Mouse (Mus musculus) intestine, embryonic 16.5 days (tissue): Measurements from ENCODE around the gene Mis18bp1. TPM values are rescaled to one million over a fixed set of nuclear protein-coding genes. Genes with fewer than 3 reads are reported as not detected.
"Not testable (repeated sequence)": the region's sequence is repeated elsewhere in the genome, so short reads cannot be mapped to it uniquely, and the experiment has no call there.

Experiments used
- ATAC-seq: fragments of 200-750 bp; cut with Nextera tagmentation; 2 replicates; pipeline ENCODE4 v1.8.0; 2017; ENCODE audit warnings: moderate TSS enrichment, moderate library complexity
- H3K27ac ChIP-seq: fragments of 300-500 bp; sonication (generic); 2 replicates; pipeline ENCODE4 v1.5.1; 2014; ENCODE audit warnings: mild to moderate bottlenecking, low read length
- H3K27me3 ChIP-seq: fragments of 300-500 bp; sonication (generic); replicated peaks from 2 replicates; pipeline ENCODE4 v1.6.1; 2014; ENCODE audit warnings: low read length, control low read depth, mixed read lengths; ENCODE audit not compliant: control insufficient read depth, insufficient read depth
- H3K36me3 ChIP-seq: fragments of 300-500 bp; sonication (generic); 2 replicates; pipeline ENCODE4 v1.6.1; 2014; ENCODE audit warnings: low read length, control low read depth; ENCODE audit not compliant: control insufficient read depth, insufficient read depth
- H3K4me1 ChIP-seq: fragments of 300-500 bp; sonication (generic); 2 replicates; pipeline ENCODE4 v1.6.1; 2014; ENCODE audit warnings: low read length, control low read depth, mixed read lengths; ENCODE audit not compliant: control insufficient read depth, insufficient read depth
- H3K4me2 ChIP-seq: fragments of 300-500 bp; sonication (generic); 2 replicates; pipeline ENCODE4 v1.6.1; 2014; ENCODE audit warnings: low read depth, low read length, control low read depth
- H3K4me3 ChIP-seq: fragments of 300-500 bp; sonication (generic); 2 replicates; pipeline ENCODE4 v1.5.1; 2014; ENCODE audit warnings: mild to moderate bottlenecking, low read length
- H3K9ac ChIP-seq: fragments of 300-500 bp; sonication (generic); 2 replicates; pipeline ENCODE4 v1.6.1; 2014; ENCODE audit warnings: low read depth, low read length
- H3K9me3 ChIP-seq: fragments of 300-500 bp; sonication (generic); 2 replicates; pipeline ENCODE4 v1.6.1; 2016; ENCODE audit warnings: low read length, control low read depth; ENCODE audit not compliant: control insufficient read depth
- WGBS: fragments of 180-500 bp; shearing (Covaris S2); extraction: QIAGEN DNeasy Blood & Tissue Kit; methylation state at CpG from one replicate; pipeline ENCODE4 v1.1.7; 2014; 5-methylcytosine and 5-hydroxymethylcytosine counted together
- polyA plus RNA-seq: library from polyadenylated mRNA; unstranded; fragments of >200 nt; fragmentation: Nextera tagmentation; extraction: Ambion mirVana; gene quantifications from 2 replicates; pipeline ENCODE4 v1.2.1, GENCODE M21; 2015

Mis18bp1 gene
- polyA plus RNA-seq, 1 experiment from 2014 or later, result 37.5 TPM

DNA sequence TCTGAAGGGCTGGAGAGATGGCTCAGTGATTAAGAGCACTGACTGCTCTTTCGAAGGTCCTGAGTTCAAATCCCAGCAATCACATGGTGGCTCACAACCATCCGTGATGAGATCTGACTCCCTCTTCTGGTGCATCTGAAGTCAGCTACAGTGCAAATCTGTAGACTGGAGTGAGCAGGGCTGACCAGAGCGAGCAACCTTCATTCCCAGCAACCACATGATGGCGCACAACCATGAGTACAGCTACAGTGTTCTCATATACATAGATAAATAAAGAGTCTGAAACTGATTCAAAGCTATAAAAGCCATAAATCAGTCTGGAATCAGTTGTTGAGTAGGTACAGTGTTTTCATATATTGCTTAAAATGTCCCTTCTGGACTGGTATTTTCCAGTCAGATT, 36.3 kb downstream of the Mis18bp1 start:
- H3K4me2 ChIP-seq, H3K27me3 ChIP-seq, H3K9me3 ChIP-seq, H3K27ac ChIP-seq, H3K9ac ChIP-seq, H3K4me1 ChIP-seq, H3K36me3 ChIP-seq, ATAC-seq, H3K4me3 ChIP-seq: not testable (repeated sequence)
- WGBS, result 94% methylated on average over 4 of the region's 4 CpGs

GRCm38 (mm10) chr12:65119451-65119850, 53.0 kb downstream of the Mis18bp1 start:
- H3K4me3 ChIP-seq, result no peak overlapping the region
- H3K9me3 ChIP-seq, result no peaks in the 10 kb centered on the region
- no peaks in the 10 kb centered on the region for H3K27me3 ChIP-seq
- no peak for ATAC-seq
- H3K4me2 ChIP-seq, result no peak overlapping the region
- no peaks in the 10 kb centered on the region for H3K4me1 ChIP-seq
- H3K36me3 ChIP-seq, result peaks cover 3% of the 10 kb centered on the region; the same call in 1 of the 2 replicates
- H3K27ac ChIP-seq, result no peak overlapping the region
- 92% methylated on average over 5 of the region's 5 CpGs for WGBS
- no peak overlapping the region for H3K9ac ChIP-seq

- Histone ChIP-seq H3K9ac (no peak overlapping the region), H3K4me3 (no peak overlapping the region), H3K27ac (no peak overlapping the region), H3K27me3 (no peaks in the 10 kb centered on the region), H3K9me3 (no peaks in the 10 kb centered on the region), H3K36me3 (peaks cover 3% of the 10 kb centered on the region; the same call in 1 of the 2 replicates), H3K4me2 (no peak overlapping the region), H3K4me1 (no peaks in the 10 kb centered on the region)
- ATAC-seq, result no peak
- WGBS, result 81% methylated on average over 7 of the region's 7 CpGs
These were observed 53.4 kb downstream of the Mis18bp1 start for GRCm38 (mm10) chr12:65118968-65119367.

GRCm38 (mm10) chr12:65114978-65115377, 57.4 kb downstream of the Mis18bp1 start:
- 66% methylated on average over 3 of the region's 3 CpGs for WGBS
- not testable (repeated sequence) for H3K27ac ChIP-seq

GRCm38 (mm10) chr12:65113925-65114324, 58.5 kb downstream of the Mis18bp1 start:
- H3K27me3 ChIP-seq, result no peaks in the 10 kb centered on the region
- no peaks in the 10 kb centered on the region for H3K36me3 ChIP-seq
- no peaks in the 10 kb centered on the region for H3K9me3 ChIP-seq
- no peak overlapping the region for H3K9ac ChIP-seq
- ATAC-seq, result no peak
- 87% methylated on average over 4 of the region's 4 CpGs for WGBS
- H3K27ac ChIP-seq, result no peak overlapping the region
- no peak overlapping the region for H3K4me2 ChIP-seq
- no peak overlapping the region for H3K4me3 ChIP-seq
- H3K4me1 ChIP-seq, result no peaks in the 10 kb centered on the region

More at GRCm38 (mm10) chr12:65114978-65115377, 57.4 kb downstream of the Mis18bp1 start:
- H3K4me1 ChIP-seq, H3K27me3 ChIP-seq, H3K9me3 ChIP-seq, H3K4me2 ChIP-seq, H3K4me3 ChIP-seq, H3K9ac ChIP-seq, H3K36me3 ChIP-seq, ATAC-seq: not testable (repeated sequence)

- no peaks in the 10 kb centered on the region for H3K4me1 ChIP-seq
- no peaks in the 10 kb centered on the region for H3K36me3 ChIP-seq
- no peak overlapping the region for H3K27ac ChIP-seq
- no peak overlapping the region for H3K4me2 ChIP-seq
- H3K4me3 ChIP-seq, result no peak overlapping the region
- 100% methylated on average over 1 of the region's 1 CpGs for WGBS
- no peak for ATAC-seq
- H3K9ac ChIP-seq, result no peak overlapping the region
- H3K9me3 ChIP-seq, result no peaks in the 10 kb centered on the region
- H3K27me3 ChIP-seq, result no peaks in the 10 kb centered on the region
These were observed 59.6 kb downstream of the Mis18bp1 start for GRCm38 (mm10) chr12:65112811-65113210.

DNA sequence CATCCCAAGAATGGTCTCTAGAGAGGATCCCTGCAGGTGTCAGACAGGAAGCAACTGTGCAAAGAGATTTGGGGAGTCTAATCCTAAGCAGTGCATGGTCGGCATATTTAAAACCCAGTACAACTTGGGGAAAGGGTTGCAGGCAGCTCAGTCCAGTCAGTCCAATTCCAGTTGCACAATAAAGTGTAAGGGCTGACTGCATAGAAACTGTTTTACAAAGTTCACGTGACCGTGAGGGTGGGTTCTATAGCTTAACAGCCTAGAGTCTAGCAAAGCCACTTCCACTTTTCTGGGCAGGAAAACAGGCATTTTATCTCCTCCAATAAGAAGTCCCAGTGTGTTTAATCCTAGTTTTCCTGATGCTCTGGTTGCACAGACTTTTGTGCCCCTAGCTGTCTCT, 60.9 kb downstream of the Mis18bp1 start:
- no peaks in the 10 kb centered on the region for H3K9me3 ChIP-seq
- H3K4me3 ChIP-seq, result no peak overlapping the region
- H3K36me3 ChIP-seq, result 0 out of 2 replicates have a peak, but pooled peaks cover 1% of the 10 kb centered on the region
- 89% methylated on average over 3 of the region's 3 CpGs for WGBS
- no peak overlapping the region for H3K9ac ChIP-seq
- H3K4me2 ChIP-seq, result no peak overlapping the region
- H3K4me1 ChIP-seq, result no peaks in the 10 kb centered on the region
- no peaks in the 10 kb centered on the region for H3K27me3 ChIP-seq
- H3K27ac ChIP-seq, result no peak overlapping the region
- ATAC-seq, result no peak

GRCm38 (mm10) chr12:65108746-65109145, 63.7 kb downstream of the Mis18bp1 start:
- Histone ChIP-seq H3K9ac (no peak overlapping the region), H3K4me1 (no peaks in the 10 kb centered on the region), H3K4me3 (no peak overlapping the region), H3K27ac (no peak overlapping the region), H3K36me3 (0 out of 2 replicates have a peak, but pooled peaks cover 4% of the 10 kb centered on the region), H3K9me3 (no peaks in the 10 kb centered on the region), H3K4me2 (no peak overlapping the region), H3K27me3 (no peaks in the 10 kb centered on the region)
- 76% methylated on average over 1 of the region's 1 CpGs for WGBS
- no peak for ATAC-seq
